Mouse (Mus musculus) cerebral cortex, adult 2 months (tissue): ENCODE measurements around the gene Etv1.

ENCODE experiments used
- WGBS: fragments of 180-500 bp; shearing (Covaris S2); methylation state at CpG from one replicate; pipeline ENCODE4 v1.1.7; 2018; 5-methylcytosine and 5-hydroxymethylcytosine counted together

Gene Etv1

GRCm38 (mm10) chr12:38779186-38779777, at the start of gene Etv1:
Etv1 (plus strand) TSS chr12:38779380.
- 1% methylated on average over 20 of the region's 20 CpGs for WGBS

- WGBS, result 88% methylated on average over 3 of the region's 3 CpGs
These were observed 49.5 kb upstream of the Etv1 start for GRCm38 (mm10) chr12:38729661-38730060.

GRCm38 (mm10) chr12:38730791-38731190, 48.4 kb upstream of the Etv1 start:
- 90% methylated on average over 2 of the region's 2 CpGs for WGBS

- 54% methylated on average over 2 of the region's 2 CpGs for WGBS
These were observed 19.9 kb upstream of the Etv1 start for GRCm38 (mm10) chr12:38759322-38759721.

GRCm38 (mm10) chr12:38777316-38777715, 1.9 kb upstream of the Etv1 start:
- 76% methylated on average over 7 of the region's 7 CpGs for WGBS

- 6% methylated on average over 6 of the region's 6 CpGs for WGBS
These were observed 1.3 kb upstream of the Etv1 start for GRCm38 (mm10) chr12:38777957-38778298.

GRCm38 (mm10) chr12:38778299-38779075, 693 bp upstream of the Etv1 start:
- WGBS, result under 1% methylated on average over 37 of the region's 37 CpGs

GRCm38 (mm10) chr12:38780006-38780954, 1.1 kb downstream of the Etv1 start:
- WGBS, result under 1% methylated on average over 33 of the region's 33 CpGs

- WGBS, result 2% methylated on average over 11 of the region's 11 CpGs
These were observed 1.8 kb downstream of the Etv1 start for GRCm38 (mm10) chr12:38780955-38781304.

GRCm38 (mm10) chr12:38781686-38782085, 2.5 kb downstream of the Etv1 start:
- 39% methylated on average over 6 of the region's 6 CpGs for WGBS

- 61% methylated on average over 1 of the region's 1 CpGs for WGBS
These were observed 4.1 kb downstream of the Etv1 start for GRCm38 (mm10) chr12:38783291-38783690.

GRCm38 (mm10) chr12:38784221-38784620, 5.0 kb downstream of the Etv1 start:
- WGBS, result 49% methylated on average over 1 of the region's 1 CpGs

- 89% methylated on average over 4 of the region's 4 CpGs for WGBS
These were observed 7.4 kb downstream of the Etv1 start for GRCm38 (mm10) chr12:38786571-38786970.

GRCm38 (mm10) chr12:38787704-38788103, 8.5 kb downstream of the Etv1 start:
- WGBS, result 60% methylated on average over 3 of the region's 3 CpGs

- WGBS, result 23% methylated on average over 6 of the region's 6 CpGs
These were observed 9.4 kb downstream of the Etv1 start for GRCm38 (mm10) chr12:38788621-38789020.

GRCm38 (mm10) chr12:38789789-38790355, 10.7 kb downstream of the Etv1 start:
- 51% methylated on average over 10 of the region's 10 CpGs for WGBS

- WGBS, result 63% methylated on average over 4 of the region's 4 CpGs
These were observed 13.9 kb downstream of the Etv1 start for GRCm38 (mm10) chr12:38793076-38793475.

GRCm38 (mm10) chr12:38793697-38794096, 14.5 kb downstream of the Etv1 start:
- 84% methylated on average over 2 of the region's 2 CpGs for WGBS

GRCm38 (mm10) chr12:38807031-38807430, 27.9 kb downstream of the Etv1 start:
- 60% methylated on average over 5 of the region's 5 CpGs for WGBS

- WGBS, result 64% methylated on average over 6 of the region's 6 CpGs
These were observed 33.2 kb downstream of the Etv1 start for GRCm38 (mm10) chr12:38812392-38812791.

GRCm38 (mm10) chr12:38814010-38814786, 35.0 kb downstream of the Etv1 start:
- WGBS, result 79% methylated on average over 6 of the region's 6 CpGs
